Mouse (Mus musculus): ENCODE data around the gene Kcnh1. TPM values are rescaled to one million over a fixed set of nuclear protein-coding genes. Genes with fewer than 3 reads are reported as not detected.

Gene Kcnh1
- total and polyA plus RNA-seq, 3 experiments: not detected

DNA sequence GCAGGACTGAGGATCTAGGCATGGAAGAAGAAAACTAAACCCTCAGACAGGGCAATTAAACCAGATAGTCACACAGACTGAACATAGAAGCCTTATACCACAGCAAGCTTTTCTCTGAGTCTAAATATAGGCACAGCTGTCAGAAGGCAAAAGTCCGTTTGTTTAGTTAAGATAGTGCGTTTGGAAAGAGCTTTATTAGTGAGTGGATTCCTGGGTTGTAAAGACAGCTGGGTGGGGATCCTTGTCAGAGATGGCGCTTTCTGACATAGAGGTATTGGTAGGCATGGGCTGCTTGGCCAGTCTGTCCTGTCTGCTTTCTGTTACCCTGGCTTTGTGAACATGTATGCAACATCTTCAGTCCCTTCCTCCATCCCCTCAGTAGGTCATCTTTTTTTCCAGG is 266.5 kb downstream of the Kcnh1 start:
- no peak for DNase-seq (ENCODE audit: extremely low read depth)
- H3K36me3 ChIP-seq (replicated peaks in 1 of 2; ENCODE audit: control insufficient read depth in 1 of 2, insufficient read depth in 1 of 2, low read length in 1 of 2): no peaks in the 10 kb centered on the region
- no peak overlapping the region for H3K4me3 ChIP-seq (replicated peaks in 1 of 3; ENCODE audit: low read depth in 2 of 3, low read length in 2 of 3, poor library complexity in 1 of 3)
- H3K9ac ChIP-seq (ENCODE audit: insufficient read depth, low read depth): no peak overlapping the region
- no peaks in the 10 kb centered on the region for H3K79me2 ChIP-seq (replicated peaks; ENCODE audit: control insufficient read depth, extremely low read depth, insufficient read depth, poor library complexity, severe bottlenecking)
- H3K27me3 ChIP-seq (replicated peaks): peaks cover 88% of the 10 kb centered on the region
- dilution Hi-C loops (cut with MboI; ENCODE audit: extremely low pct_ligation_motif_present, extremely low pct_unique_long_range_greater_than_20kb, low sequenced_read_pairs) (no loop called here), in situ Hi-C loops (cut with MboI; ENCODE audit: low pct_ligation_motif_present, low pct_unique_long_range_greater_than_20kb, low sequenced_read_pairs) (no loop called here)
- H3K9me3 ChIP-seq (replicated peaks; ENCODE audit: low read length): no peaks in the 10 kb centered on the region
- no peaks in the 10 kb centered on the region for H3K4me1 ChIP-seq (ENCODE audit: control insufficient read depth in 1 of 2, insufficient read depth in 2 of 2)
- no peak overlapping the region for H3K4me2 ChIP-seq (ENCODE audit: insufficient read depth, low read depth, poor library complexity, severe bottlenecking)
- no peak overlapping the region for H3K27ac ChIP-seq (ENCODE audit: insufficient read depth, low read depth)
- TF ChIP-seq RCOR1 (conservative IDR thresholded peaks at IDR 0.05; ENCODE audit: low read depth, low read length) (no peak), POLR2A (IDR thresholded peaks at IDR 0.05; ENCODE audit: low read depth, low read length) (no peak), POLR2AphosphoS2 (IDR thresholded peaks at IDR 0.05; ENCODE audit: low read depth, low read length) (no peak), MEF2A (IDR thresholded peaks at IDR 0.05; ENCODE audit: borderline replicate concordance, low read depth, low read length) (no peak), HCFC1 (IDR thresholded peaks at IDR 0.05; ENCODE audit: low read depth, low read length) (no peak), MAX (IDR thresholded peaks at IDR 0.05; ENCODE audit: low read length) (no peak), NELFE (IDR thresholded peaks at IDR 0.05; ENCODE audit: low read depth, low read length) (no peak), ZC3H11A (IDR thresholded peaks at IDR 0.05; ENCODE audit: low read depth, low read length) (no peak), NRF1 (IDR thresholded peaks at IDR 0.05; ENCODE audit: low read depth, low read length) (no peak), E2F4 (IDR thresholded peaks at IDR 0.05; ENCODE audit: insufficient replicate concordance, low read depth, low read length) (no peak), ZMIZ1 (IDR thresholded peaks at IDR 0.05; ENCODE audit: low read depth, low read length) (no peak)

DNA sequence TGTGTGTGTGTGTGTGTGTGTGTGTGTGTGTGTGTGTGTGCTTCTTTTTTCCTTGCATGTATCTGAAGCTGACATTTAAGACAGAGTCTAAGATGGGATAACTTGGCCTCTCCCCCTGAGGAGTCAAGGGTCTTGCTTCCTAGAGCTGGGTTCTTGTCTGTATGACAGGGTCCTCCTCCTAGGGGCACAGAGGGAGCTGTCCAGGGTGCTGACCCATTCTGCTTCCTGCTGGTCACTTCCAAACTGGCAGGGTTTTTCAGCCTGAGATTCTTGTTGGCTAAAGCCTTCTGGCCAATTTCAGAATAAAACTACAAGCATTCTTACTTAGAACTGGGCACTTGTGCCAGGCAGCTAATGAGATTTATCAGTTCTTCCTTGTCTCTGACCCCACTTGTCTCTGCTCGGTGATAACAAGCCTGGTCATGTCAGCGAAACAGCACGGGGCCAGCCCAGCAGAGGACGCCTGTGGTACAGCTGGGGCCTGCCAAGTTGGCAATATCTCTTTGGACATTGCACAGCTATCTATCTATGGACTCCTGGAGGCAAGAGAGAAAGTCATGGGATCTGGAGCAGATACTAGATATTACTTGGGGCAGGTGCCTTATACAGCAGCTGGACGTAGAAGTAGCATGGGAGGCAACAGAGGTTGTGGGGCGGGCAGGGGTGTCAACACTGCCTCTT is 267.1 kb downstream of the Kcnh1 start:
- Histone ChIP-seq H3K79me2 (replicated peaks; ENCODE audit: control insufficient read depth, extremely low read depth, insufficient read depth, poor library complexity, severe bottlenecking) (no peaks in the 10 kb centered on the region), H3K36me3 (replicated peaks in 1 of 2; ENCODE audit: control insufficient read depth in 1 of 2, insufficient read depth in 1 of 2, low read length in 1 of 2) (no peaks in the 10 kb centered on the region), H3K27ac (ENCODE audit: insufficient read depth, low read depth) (no peak overlapping the region), H3K4me3 (replicated peaks in 1 of 3; ENCODE audit: low read depth in 2 of 3, low read length in 2 of 3, poor library complexity in 1 of 3) (no peak overlapping the region), H3K4me2 (ENCODE audit: insufficient read depth, low read depth, poor library complexity, severe bottlenecking) (no peak overlapping the region), H3K9ac (ENCODE audit: insufficient read depth, low read depth) (no peak overlapping the region), H3K9me3 (replicated peaks; ENCODE audit: low read length) (no peaks in the 10 kb centered on the region), H3K27me3 (replicated peaks) (peaks cover 87% of the 10 kb centered on the region), H3K4me1 (ENCODE audit: control insufficient read depth in 1 of 2, insufficient read depth in 2 of 2) (no peaks in the 10 kb centered on the region)
- TF ChIP-seq POLR2A (IDR thresholded peaks at IDR 0.05; ENCODE audit: low read depth, low read length) (no peak), POLR2AphosphoS2 (IDR thresholded peaks at IDR 0.05; ENCODE audit: low read depth, low read length) (no peak), JUN (IDR thresholded peaks at IDR 0.05; ENCODE audit: insufficient read depth, low read depth, low read length) (no peak), ZC3H11A (IDR thresholded peaks at IDR 0.05; ENCODE audit: low read depth, low read length) (no peak), SIN3A (IDR thresholded peaks at IDR 0.05; ENCODE audit: low read length) (no peak), ETS1 (conservative IDR thresholded peaks at IDR 0.05; ENCODE audit: low read depth, low read length) (no peak), TCF12 (IDR thresholded peaks at IDR 0.05; ENCODE audit: low read depth, low read length) (no peak), KAT2A (IDR thresholded peaks at IDR 0.05; ENCODE audit: insufficient replicate concordance, low read length) (no peak), E2F4 (IDR thresholded peaks at IDR 0.05; ENCODE audit: insufficient replicate concordance, low read depth, low read length) (no peak), CHD2 (IDR thresholded peaks at IDR 0.05; ENCODE audit: low read length) (no peak), MXI1 (IDR thresholded peaks at IDR 0.05; ENCODE audit: low read depth, low read length) (no peak), HCFC1 (IDR thresholded peaks at IDR 0.05; ENCODE audit: low read depth, low read length) (no peak), JUND (conservative IDR thresholded peaks at IDR 0.05; ENCODE audit: low read depth, low read length) (no peak)
- no peak for DNase-seq (ENCODE audit: extremely low read depth)
- in situ Hi-C loops (cut with MboI; ENCODE audit: low pct_ligation_motif_present, low pct_unique_long_range_greater_than_20kb, low sequenced_read_pairs) (no loop called here), dilution Hi-C loops (cut with MboI; ENCODE audit: extremely low pct_ligation_motif_present, extremely low pct_unique_long_range_greater_than_20kb, low sequenced_read_pairs) (no loop called here)

Measured in CH12.LX (cell line).